Mouse (Mus musculus): Measurements from ENCODE around the gene Cdhr4. TPM values are rescaled to one million over a fixed set of nuclear protein-coding genes. Genes with fewer than 3 reads are reported as not detected.

Gene Cdhr4
- polyA plus RNA-seq, 1 experiment from 2014 or later: 1.5 TPM

DNA sequence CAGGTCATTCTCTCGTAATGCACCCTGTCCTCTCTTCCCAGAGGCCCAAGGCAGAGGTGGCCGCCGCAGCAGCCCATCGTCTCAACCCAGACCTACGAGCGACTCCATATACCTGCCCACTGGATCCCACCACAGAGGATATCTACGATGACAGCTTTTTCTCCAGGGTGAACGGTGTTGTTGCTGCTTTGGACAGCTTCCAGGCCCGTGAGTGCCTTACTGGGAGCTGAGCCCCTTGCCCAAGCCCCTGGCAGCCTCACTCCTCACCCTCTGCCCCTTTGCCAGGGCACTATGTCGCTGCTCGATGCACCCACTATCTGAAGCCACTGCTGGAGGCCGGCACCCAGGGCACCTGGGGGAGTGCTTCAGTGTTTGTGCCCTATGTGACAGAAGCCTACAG, 13.5 kb upstream of the Cdhr4 start:
- Histone ChIP-seq H3K9me3 (replicated peaks) (no peaks in the 10 kb centered on the region), H3K27ac (replicated peaks) (no peak overlapping the region), H3K4me3 (replicated peaks) (no peak overlapping the region), H3K27me3 (replicated peaks) (0 out of 2 replicates have a peak, but pooled peaks cover 3% of the 10 kb centered on the region), H3K9ac (replicated peaks) (no peak overlapping the region), H3K4me2 (no peak overlapping the region), H3K36me3 (no peaks in the 10 kb centered on the region), H3K4me1 (peaks cover 7% of the 10 kb centered on the region; the same call in 1 of the 2 replicates)
- whole genome bisulfite sequencing: 89% methylated on average over 12 of the region's 12 CpGs
- ATAC-seq (ENCODE audit: low FRiP score): no peak

DNA sequence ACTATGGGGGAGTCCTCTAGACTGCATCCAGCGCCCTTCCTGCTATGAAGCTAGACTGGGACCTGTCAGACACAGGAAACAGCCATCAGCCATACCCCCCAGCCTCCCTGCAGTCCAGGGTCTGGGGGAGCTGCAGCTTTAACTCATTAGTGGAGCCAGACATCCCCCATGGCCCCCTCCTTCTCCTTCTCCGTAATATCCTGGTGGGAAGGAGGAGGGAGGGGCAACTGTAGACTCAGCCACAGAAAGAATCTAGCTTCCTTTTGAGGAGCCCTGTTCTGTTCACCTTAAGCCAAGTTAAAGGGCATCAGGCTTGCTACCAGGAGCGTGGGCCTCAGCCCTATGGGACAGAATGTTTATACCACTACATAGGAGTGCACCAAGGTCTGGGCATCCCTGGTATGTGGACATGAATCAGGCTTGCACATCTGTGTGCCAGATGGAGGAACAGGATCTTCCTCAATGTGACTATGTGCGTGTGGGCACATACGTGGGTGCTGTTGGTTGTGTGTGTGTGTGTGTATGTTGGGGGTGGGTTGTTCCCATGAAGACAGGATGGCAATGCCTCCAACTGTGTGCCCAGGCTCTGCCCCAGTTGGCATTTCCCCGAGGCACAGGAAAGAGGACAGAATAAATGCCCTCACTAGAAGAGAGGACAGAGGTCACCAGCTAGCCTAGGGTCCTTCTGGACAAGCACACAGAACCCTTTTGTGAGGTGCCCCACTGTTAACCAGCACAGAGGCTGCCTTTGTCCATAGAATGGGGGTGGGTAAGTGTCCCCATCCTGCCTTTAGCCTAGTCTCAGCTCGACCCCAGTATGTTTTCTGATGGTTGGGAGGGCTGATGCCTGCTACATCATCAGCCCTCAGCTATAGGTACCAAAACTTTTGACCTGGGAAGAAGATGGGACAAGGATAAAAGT, 10.4 kb upstream of the Cdhr4 start:
- Histone ChIP-seq H3K9ac (replicated peaks) (no peak overlapping the region), H3K4me2 (peak overlapping the region; percentile 87)
- 60% methylated on average over 6 of the region's 7 CpGs for WGBS

DNA sequence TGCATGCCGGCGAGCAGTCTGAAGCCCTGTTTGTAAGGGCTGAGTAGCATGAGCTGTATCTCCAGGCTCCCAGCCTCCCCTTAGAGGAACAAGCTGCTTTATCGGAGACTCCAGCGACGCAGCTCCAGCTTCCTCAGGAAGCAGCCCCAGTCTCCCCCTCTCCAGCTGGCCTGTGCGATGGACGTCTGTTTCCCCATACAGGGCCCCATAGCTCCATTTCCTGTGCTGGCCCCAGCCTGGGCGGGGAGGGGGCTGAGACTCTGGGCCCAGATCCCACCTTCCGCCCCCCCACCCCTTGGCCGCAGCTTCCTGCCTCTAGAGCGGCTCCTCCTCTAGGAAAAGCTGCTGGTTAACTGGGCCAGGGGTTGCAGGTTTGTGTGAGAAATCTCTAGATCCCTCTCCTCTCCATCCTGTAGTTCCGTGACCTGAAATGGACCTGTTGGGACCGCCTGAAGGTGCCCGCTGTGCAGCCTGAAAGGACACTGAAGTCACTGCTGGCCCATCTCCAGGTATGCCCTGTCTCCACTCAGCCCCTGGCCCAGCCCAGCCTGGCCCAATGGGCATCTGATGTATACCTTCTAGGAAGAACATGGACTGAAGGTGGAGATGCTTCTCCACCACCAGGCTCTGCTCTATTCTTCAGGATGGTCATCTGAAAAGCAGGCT, 9.5 kb upstream of the Cdhr4 start, which contains the start of gene Gm20661:
TSS of gene Gm20661 (plus strand) at position 378 of the 666 bp plus-strand sequence.
- H3K9me3 ChIP-seq (replicated peaks): no peaks in the 10 kb centered on the region
- peaks cover 29% of the 10 kb centered on the region for H3K4me1 ChIP-seq
- H3K27ac ChIP-seq (replicated peaks): peak within 1 kb of the TSS; percentile 82
- no peak for ATAC-seq (ENCODE audit: low FRiP score)
- H3K4me3 ChIP-seq (replicated peaks): peak within 1 kb of the TSS; percentile 73
- 48% methylated on average over 14 of the region's 14 CpGs for WGBS
- H3K9ac ChIP-seq (replicated peaks): no peak within 1 kb of the TSS
- H3K36me3 ChIP-seq: no peaks in the 10 kb centered on the region
- H3K27me3 ChIP-seq (replicated peaks): peaks cover 14% of the 10 kb centered on the region
- H3K4me2 ChIP-seq: peak within 1 kb of the TSS; percentile 87

More for the DNA sequence above, 10.4 kb upstream of the Cdhr4 start:
- Histone ChIP-seq H3K27ac (replicated peaks) (peak overlapping the region; percentile 82), H3K4me3 (replicated peaks) (no peak overlapping the region), H3K4me1 (peaks cover 29% of the 10 kb centered on the region), H3K27me3 (replicated peaks) (peaks cover 14% of the 10 kb centered on the region), H3K9me3 (replicated peaks) (no peaks in the 10 kb centered on the region), H3K36me3 (no peaks in the 10 kb centered on the region)
- ATAC-seq (ENCODE audit: low FRiP score): no peak

DNA sequence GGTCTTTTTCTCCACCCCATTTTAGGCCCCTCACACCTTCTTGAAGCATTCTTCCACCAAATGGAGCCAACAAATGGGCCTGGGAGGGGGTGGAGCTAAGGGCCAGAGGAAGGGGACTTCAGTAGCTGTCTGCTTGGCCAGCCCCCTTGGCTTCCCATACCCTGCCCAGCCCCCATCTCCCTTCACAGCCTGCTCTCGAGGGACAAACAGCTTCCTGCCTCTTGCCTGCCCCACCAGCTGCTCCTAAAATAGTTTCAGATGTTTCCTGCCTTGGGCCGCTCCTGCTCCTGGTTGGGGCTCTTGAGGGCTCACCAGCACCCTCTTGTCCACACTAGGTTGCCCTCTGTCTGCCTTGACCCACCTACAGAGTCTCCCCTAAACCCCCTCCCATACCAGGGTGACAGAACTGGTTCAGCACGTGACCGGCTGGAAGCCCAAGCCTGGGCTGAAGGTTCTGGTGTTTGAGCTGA, 8.8 kb upstream of the Cdhr4 start:
- H3K36me3 ChIP-seq: no peaks in the 10 kb centered on the region
- no peaks in the 10 kb centered on the region for H3K9me3 ChIP-seq (replicated peaks)
- H3K27ac ChIP-seq (replicated peaks): peak overlapping the region; percentile 82
- no peak overlapping the region for H3K9ac ChIP-seq (replicated peaks)
- no peak for ATAC-seq (ENCODE audit: low FRiP score)
- peak overlapping the region; percentile 87 for H3K4me2 ChIP-seq
- 47% methylated on average over 4 of the region's 4 CpGs for WGBS
- peaks cover 29% of the 10 kb centered on the region for H3K4me1 ChIP-seq
- peaks cover 14% of the 10 kb centered on the region for H3K27me3 ChIP-seq (replicated peaks)
- peak overlapping the region; percentile 73 for H3K4me3 ChIP-seq (replicated peaks)

DNA sequence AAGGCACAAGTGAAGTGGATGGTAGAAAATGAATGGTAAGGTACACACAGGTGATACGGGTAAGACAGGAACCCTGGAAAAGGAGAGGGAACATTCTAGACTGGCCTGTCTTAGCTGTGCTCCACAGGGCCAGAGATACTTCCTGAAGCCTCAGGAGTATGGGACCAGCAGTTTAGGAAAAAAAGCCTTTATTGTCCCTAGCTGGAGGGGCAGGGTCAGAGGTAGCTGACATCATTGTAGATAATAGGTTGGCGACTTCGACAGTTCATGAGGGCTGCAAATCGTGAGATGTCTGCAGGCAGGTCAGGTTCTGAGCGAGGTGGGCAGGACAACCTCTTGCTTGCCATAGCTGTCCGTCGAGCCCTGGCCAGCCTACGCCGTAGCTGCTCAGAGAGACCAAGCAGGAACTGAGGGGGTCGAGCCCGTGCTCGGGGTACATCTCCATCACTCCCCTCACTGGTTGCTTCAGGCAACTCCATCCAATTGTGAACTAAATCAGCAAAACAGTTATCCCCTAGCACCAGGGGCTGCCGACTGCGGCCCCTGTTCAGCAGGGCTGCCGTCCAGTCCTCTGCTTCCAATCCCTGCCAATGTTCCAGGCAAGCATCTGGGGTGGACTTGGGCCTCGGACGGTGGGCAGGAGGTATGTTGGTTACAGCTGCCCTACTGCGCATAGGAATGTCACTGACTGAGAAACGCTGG, 8.1 kb upstream of the Cdhr4 start:
- ATAC-seq (ENCODE audit: low FRiP score): no peak
- 74% methylated on average over 19 of the region's 19 CpGs for WGBS
- Histone ChIP-seq H3K4me3 (replicated peaks) (peak overlapping the region; percentile 73), H3K9ac (replicated peaks) (no peak overlapping the region; the same call in 1 of the 2 replicates), H3K27ac (replicated peaks) (peak overlapping the region; percentile 82), H3K4me1 (peaks cover 29% of the 10 kb centered on the region), H3K4me2 (peak overlapping the region; percentile 87), H3K36me3 (no peaks in the 10 kb centered on the region), H3K27me3 (replicated peaks) (peaks cover 14% of the 10 kb centered on the region), H3K9me3 (replicated peaks) (no peaks in the 10 kb centered on the region)

DNA sequence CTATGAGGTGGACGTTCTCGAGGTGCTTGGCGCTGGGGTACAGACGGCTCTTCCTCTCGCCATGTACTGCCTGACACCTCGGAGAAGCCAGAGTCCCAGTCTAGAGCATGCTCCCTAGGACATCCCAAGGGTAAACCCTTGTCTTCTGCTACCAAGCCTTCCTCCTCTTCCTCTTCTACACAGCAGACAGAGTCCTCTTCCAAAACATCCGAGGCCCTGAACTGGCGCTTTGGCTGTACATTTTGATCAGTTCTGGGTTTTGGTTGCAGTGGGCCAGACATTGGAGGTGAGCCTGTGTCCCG, 7.6 kb upstream of the Cdhr4 start:
- Histone ChIP-seq H3K9ac (replicated peaks) (peak overlapping the region; percentile 61), H3K27ac (replicated peaks) (peak overlapping the region; percentile 82), H3K27me3 (replicated peaks) (peaks cover 14% of the 10 kb centered on the region), H3K36me3 (no peaks in the 10 kb centered on the region), H3K4me1 (peaks cover 29% of the 10 kb centered on the region), H3K4me3 (replicated peaks) (peak overlapping the region; percentile 73), H3K9me3 (replicated peaks) (no peaks in the 10 kb centered on the region), H3K4me2 (peak overlapping the region; percentile 87)
- no peak for ATAC-seq (ENCODE audit: low FRiP score)
- 64% methylated on average over 9 of the region's 9 CpGs for WGBS

DNA sequence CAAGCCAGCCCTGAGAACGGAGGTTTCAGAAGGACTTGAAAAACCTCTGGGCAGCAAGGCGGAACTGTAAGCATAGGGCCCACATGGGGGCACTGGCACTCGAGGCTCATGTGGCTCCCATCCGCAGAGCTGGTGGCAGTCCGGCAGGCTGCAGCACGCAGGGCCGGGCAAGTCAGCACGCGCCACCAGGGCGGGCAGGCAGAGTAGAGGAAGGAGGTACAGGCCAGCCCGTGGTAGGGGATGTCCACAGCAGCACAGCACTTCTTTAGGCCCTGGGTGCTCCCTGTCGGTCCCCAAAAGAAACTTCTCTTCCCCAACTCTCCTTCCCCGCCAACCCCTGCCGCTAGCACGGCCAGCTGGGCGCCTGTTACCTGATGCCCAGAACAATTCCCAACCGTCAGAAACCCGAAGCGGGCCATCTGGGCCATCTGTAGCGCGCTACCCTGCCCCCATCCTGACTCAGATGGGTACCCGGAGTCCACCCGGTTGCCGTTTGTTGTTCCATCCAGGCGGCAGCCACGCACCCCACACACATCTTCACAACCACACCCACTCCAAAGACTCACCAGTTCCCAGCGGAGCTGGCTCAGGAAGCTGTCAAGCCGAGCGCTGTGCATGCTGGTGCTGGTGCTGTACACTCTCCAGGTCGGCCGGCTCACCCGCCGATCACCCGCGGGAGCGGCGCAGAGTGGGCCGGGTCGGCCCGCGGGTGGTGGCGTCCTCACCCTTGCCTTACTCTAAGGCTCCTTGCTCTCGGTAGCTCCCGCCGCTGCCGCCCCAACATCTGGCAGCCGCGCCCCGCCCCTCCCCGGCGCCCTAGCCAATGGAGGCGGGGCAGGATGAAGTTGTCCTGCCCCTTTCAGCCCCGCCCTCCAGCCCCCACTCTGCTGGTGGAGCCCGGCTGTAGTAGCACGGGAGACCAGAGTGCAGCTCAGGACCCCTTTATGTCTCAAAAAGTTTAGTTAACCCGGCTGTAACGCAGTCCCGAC, 6.9 kb upstream of the Cdhr4 start, which contains the start of gene Inka1:
TSS of gene Inka1 (minus strand) at position 749 of the 989 bp plus-strand sequence.
- peak; percentile 84 for ATAC-seq (ENCODE audit: low FRiP score)
- peak within 1 kb of the TSS; percentile 61 for H3K9ac ChIP-seq (replicated peaks)
- H3K4me2 ChIP-seq: peak within 1 kb of the TSS; percentile 87
- under 1% methylated on average over 57 of the region's 58 CpGs for WGBS
- peak within 1 kb of the TSS; percentile 82 for H3K27ac ChIP-seq (replicated peaks)
- no peaks in the 10 kb centered on the region for H3K9me3 ChIP-seq (replicated peaks)
- H3K4me3 ChIP-seq (replicated peaks): peak within 1 kb of the TSS; percentile 73
- H3K27me3 ChIP-seq (replicated peaks): peaks cover 14% of the 10 kb centered on the region
- H3K36me3 ChIP-seq: no peaks in the 10 kb centered on the region
- peaks cover 29% of the 10 kb centered on the region for H3K4me1 ChIP-seq

DNA sequence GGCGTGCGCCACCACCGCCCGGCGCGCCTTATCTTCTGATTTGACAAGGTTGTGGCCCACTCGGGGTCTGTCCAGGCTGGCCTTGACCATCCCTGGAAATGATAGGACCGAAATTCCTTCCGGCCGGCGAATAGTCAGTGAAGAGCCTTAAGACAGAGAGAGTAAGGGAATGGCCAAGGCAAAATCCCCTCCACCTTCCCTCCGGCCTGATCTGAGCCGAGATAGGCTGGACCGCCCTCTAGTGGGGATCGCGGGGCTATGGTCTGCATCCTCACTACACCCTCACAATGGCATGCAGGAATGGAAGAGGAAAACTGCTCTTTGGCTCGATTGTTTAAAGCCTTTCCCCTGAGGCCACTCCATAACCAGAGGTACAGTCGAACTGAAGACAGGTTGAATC, 5.9 kb upstream of the Cdhr4 start:
- H3K27ac ChIP-seq (replicated peaks): 0 out of 2 replicates have a peak overlapping the region, but pooled peaks have one; percentile 37
- peak overlapping the region; percentile 73 for H3K4me3 ChIP-seq (replicated peaks)
- 8% methylated on average over 18 of the region's 18 CpGs for WGBS
- no peaks in the 10 kb centered on the region for H3K36me3 ChIP-seq
- no peak overlapping the region for H3K9ac ChIP-seq (replicated peaks)
- peak overlapping the region; percentile 87 for H3K4me2 ChIP-seq
- peak; percentile 84 for ATAC-seq (ENCODE audit: low FRiP score)
- peaks cover 14% of the 10 kb centered on the region for H3K27me3 ChIP-seq (replicated peaks)
- no peaks in the 10 kb centered on the region for H3K9me3 ChIP-seq (replicated peaks)
- peaks cover 29% of the 10 kb centered on the region for H3K4me1 ChIP-seq

DNA sequence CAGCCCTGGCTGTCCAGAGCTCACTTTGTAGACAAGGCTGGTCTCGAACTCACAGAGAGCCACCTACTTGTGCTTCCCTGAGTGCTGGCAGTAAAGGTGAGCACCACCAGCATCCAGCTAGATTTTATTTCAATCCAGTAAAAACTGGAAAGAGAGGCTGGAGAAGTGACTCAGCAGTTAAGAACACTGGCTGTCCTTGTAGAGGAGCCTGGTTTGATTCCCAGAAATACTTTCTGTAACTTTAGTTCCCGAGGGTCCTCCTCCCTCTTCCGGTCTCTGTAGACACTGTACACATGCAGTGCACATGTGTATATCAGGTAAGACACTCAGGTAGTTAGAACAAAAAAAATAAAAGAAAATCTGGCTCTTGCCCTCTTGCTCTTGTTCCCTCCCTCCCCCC, 4.3 kb upstream of the Cdhr4 start:
- Histone ChIP-seq H3K36me3 (no peaks in the 10 kb centered on the region), H3K4me2 (no peak overlapping the region), H3K27me3 (replicated peaks) (peaks cover 14% of the 10 kb centered on the region), H3K4me1 (peaks cover 22% of the 10 kb centered on the region), H3K9ac (replicated peaks) (no peak overlapping the region), H3K9me3 (replicated peaks) (no peaks in the 10 kb centered on the region), H3K4me3 (replicated peaks) (no peak overlapping the region), H3K27ac (replicated peaks) (no peak overlapping the region)
- WGBS: 76% methylated on average over 3 of the region's 3 CpGs
- ATAC-seq (ENCODE audit: low FRiP score): no peak

DNA sequence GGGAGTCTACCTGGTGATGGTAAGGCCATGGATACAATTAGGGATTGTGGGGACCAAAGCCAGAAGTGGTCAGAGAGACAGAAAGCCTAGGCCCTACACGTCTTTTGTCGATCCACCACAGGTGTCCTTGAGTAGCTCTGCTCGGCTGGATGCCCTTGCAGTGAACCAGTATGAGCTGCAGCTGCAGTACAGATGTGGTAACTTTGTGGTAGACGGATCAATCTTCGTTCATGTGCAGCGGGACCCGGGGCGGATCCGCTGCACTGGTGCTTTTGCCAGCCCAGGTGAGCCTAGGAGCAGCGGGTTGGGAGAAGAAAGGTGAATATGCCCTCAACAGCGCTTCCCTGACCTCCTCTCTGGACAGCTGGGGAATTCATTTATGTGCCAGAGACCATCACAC, 716 bp downstream of the Cdhr4 start:
- H3K27ac ChIP-seq (replicated peaks): no peak overlapping the region
- H3K9ac ChIP-seq (replicated peaks): no peak overlapping the region
- no peaks in the 10 kb centered on the region for H3K4me1 ChIP-seq
- H3K4me3 ChIP-seq (replicated peaks): no peak overlapping the region
- H3K27me3 ChIP-seq (replicated peaks): no peaks in the 10 kb centered on the region
- no peak for ATAC-seq (ENCODE audit: low FRiP score)
- H3K4me2 ChIP-seq: no peak overlapping the region
- no peaks in the 10 kb centered on the region for H3K36me3 ChIP-seq
- H3K9me3 ChIP-seq (replicated peaks): no peaks in the 10 kb centered on the region
- WGBS: 86% methylated on average over 11 of the region's 11 CpGs

Data from neural tube, embryonic 15.5 days (tissue).